Mouse (Mus musculus) thymus, postnatal 0 days (tissue): ENCODE results near the gene Slc7a7. TPM values are rescaled to one million over a fixed set of nuclear protein-coding genes. Genes with fewer than 3 reads are reported as not detected.
"Not testable (repeated sequence)": the region's sequence is repeated elsewhere in the genome, so short reads cannot be mapped to it uniquely, and the experiment has no call there.

ENCODE experiments used
- DNase-seq: peaks from one replicate; pipeline ENCODE4 v3.0.0-alpha.2; 2015; ENCODE audit warnings: low spot score
- polyA plus RNA-seq: library from polyadenylated mRNA; unstranded; fragments of >200 nt; fragmentation: Nextera tagmentation; extraction: Ambion mirVana; gene quantifications from 2 replicates; pipeline ENCODE4 v1.2.1, GENCODE M21; 2015

Slc7a7 gene
- polyA plus RNA-seq, 1 experiment from 2014 or later: 6.5 TPM

DNA sequence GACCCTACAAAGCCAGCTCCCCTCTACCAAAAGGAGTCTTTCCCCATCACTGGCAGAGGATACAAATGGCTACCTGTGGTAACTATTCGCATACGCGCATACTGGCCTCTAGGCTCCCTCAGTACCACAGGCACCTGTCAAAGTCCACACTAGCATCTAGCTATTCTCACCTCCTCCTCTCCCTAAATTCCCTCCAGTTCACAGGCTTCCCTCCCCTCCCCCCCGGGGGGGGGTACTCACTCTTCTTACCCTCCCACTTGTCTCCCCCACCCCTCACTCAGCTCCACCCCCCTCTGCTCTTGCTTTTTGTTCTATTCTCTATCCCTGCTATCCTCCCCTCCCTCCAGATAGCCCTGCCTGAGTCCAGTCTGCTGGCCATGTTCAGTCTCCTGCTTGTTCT lies 37.0 kb downstream of the Slc7a7 start:
- DNase-seq: no peak

DNA sequence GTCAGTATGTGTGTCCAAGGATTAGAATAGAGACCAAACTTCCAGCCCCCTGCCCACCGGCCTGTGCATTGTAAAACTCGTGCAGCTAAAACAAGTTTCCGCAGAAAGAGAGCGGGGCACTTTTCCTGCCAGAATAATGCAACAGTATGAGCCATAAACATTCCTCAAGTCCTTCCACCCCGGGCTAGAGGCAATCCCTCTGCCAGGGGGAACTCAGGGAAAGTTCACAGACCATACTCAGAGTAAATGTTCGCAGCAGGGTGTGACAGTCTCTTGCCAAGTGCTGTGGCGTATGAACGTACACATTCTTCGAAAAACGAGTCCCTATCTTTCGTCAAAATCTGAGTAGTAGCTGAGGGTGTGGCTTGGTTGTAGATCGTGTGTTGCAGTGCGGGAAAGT lies 38.0 kb downstream of the Slc7a7 start:
- no peak for DNase-seq

DNA sequence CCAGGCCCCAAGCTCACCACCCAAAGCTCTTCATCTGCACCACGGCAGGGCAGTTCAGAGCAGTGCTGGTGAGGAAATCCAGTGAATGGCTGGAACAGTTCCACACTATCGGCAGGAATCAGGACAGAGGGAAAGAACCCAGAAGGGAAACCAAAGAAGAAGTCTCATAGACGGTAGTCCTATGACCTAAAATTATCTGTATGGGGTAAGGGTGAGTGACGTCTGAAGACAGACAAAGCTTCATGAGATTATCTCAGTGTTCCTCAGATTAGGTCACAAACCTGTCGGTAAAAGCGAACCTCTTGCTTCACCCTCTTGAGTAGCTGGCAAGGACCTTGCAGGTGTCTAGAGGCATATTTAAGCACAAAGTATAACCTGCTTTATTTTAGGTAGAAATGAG lies 40.4 kb downstream of the Slc7a7 start:
- no peak for DNase-seq

DNA sequence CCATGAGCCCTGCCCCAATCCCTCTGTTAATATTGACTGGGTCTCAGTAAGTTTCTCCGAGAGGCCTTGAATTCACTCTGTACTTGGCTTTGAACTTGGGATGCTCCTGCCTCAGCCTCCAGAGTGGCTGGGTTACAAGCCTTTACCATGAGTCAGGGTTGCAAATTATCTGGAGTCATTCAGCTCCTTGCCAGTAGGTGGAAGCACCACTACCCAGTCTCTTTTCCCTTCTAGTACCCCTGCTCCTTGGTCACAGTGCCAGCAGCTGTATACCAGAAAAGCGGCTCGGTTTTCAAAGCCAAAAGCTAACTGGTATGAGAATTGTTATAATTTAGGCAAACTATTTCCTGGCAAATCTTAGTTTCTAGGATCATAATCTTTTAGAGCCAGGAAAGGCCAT lies 41.7 kb downstream of the Slc7a7 start:
- peak; percentile 48 for DNase-seq

DNA sequence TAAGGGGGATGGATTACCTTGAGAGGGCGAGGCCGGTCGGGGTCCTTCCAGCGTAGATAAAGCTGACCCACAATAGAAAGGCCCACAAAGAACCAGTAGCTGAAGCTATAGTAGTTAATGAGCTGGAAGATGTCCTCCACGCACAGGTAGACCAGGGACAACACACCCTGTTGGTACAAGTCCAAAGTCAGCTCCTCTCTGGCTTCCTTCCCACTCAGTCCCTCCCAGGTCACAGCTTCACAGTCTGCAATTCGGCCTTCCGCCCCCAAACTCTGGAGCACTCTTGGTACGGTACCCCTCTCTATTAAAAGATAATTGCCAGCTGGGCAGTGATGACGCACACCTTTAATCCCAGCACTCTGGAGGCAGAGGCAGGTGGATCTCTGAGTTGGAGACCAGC lies 44.7 kb downstream of the Slc7a7 start:
- no peak for DNase-seq

- DNase-seq: no peak
Measured at GRCm38 (mm10) chr14:54371460-54371859, 46.1 kb downstream of the Slc7a7 start.

DNA sequence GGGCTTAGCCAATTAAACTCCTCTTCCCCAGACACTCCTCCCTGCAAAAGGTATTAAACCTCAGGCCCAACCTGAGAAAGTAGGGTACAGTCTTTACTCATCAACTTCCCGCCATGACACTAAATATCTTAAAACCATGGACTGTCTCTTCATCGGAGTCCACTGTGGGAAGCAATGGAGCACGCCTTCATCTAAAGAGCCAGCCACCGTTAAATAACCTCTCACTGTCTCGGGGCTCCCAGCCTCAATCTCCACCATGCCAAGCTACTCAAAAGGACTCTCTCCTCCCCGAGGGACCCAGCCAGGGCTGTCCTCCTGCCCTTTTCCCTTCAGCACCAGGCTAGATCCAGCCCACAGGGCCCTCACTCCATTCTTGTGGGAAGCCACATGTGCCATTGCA lies 47.0 kb downstream of the Slc7a7 start:
- no peak for DNase-seq

GRCm38 (mm10) chr14:54369372-54369771 lies 48.2 kb downstream of the Slc7a7 start:
- DNase-seq: no peak

GRCm38 (mm10) chr14:54367429-54368060 lies 50.0 kb downstream of the Slc7a7 start:
- no peak for DNase-seq

GRCm38 (mm10) chr14:54366581-54366980 lies 51.0 kb downstream of the Slc7a7 start:
- DNase-seq: no peak

- DNase-seq: no peak
Measured at GRCm38 (mm10) chr14:54365026-54365645, 52.4 kb downstream of the Slc7a7 start.

- DNase-seq: no peak
Measured at GRCm38 (mm10) chr14:54363156-54363555, 54.4 kb downstream of the Slc7a7 start.

DNA sequence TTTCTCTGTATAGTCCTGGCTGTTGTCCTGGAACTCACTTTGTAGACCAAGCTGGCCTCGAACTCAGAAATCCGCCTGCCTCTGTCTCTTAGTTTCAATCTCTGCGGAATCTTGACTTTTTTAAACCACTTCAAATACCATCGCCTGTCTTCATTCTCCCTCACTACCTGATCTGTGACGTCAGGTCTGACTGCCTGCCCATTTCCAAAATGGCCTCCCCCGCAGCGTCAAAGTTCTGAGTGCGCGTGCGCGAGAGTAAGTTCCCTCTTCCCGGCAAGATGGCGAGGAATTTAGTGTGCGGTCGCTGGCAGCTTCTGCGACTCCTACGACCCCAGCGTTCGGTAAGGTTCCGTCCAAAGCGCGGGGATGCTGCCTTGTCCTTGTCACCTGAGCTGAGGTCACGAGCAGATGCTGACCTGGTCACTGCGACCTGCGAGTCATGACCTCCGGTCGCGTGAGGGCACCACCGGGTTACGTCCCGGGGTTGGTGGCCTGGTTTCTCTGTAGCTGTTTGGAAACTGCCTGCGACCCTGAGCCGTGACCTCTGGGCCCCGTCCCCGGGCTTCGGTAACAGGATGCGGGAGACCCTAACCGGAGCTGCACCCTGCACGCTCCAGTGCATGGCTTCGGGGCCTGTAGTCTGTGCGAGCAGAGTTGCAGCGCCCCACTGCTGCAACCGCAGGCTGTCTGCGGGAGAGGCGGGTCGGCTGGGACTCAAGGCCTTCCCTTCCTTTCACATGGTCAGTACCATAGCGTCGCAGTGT lies 56.8 kb downstream of the Slc7a7 start, which contains the start of gene Oxa1l:
Gene Oxa1l, plus strand, starts transcription at position 258 of the 764 bp plus-strand sequence.
- DNase-seq: peak; percentile 96

DNA sequence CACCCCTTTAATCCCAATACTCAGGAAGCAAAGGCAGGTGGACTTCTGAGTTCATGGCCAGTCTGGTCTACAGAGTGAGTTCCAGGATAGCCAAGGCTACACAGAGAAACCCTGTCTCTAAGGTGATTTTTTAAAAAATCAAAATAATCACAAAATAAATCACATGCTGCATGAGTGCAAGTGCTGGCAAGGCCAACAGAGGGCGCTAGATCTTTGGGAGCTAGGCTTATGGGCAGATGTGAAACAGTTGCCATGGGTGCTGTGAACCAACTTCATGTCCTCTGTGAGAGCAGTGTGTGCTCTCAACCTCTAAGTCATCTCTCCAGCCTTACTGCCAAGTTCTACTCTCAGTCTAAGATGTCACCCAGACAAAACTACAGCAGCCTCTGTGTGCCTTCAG lies 63.2 kb downstream of the Slc7a7 start:
- DNase-seq: no peak

DNA sequence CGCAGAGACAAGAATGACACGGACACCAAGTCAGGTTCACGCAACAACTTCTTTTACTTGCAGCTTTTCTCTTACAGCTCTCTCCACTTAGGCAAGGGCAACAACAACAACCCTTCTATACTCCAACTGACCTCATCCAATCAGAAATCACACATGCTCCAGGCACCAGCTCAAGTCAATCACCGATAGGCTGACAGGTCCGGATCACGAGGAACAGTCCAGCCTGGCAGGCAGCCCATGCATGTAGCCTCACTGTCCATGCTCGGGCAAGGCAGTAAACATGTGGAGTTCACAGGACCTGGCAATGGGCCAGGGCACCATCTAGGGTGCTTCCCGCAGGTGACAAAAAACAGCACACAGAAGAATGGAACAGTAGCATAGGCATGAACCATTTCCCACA lies 65.3 kb downstream of the Slc7a7 start:
- no peak for DNase-seq

- peak; percentile 36 for DNase-seq
Measured at GRCm38 (mm10) chr14:54350773-54351541, 66.6 kb downstream of the Slc7a7 start.

- not testable (repeated sequence) for DNase-seq
Measured at GRCm38 (mm10) chr14:54341807-54342206, 75.8 kb downstream of the Slc7a7 start.

GRCm38 (mm10) chr14:54340836-54341235 lies 76.7 kb downstream of the Slc7a7 start:
- DNase-seq: no peak

DNA sequence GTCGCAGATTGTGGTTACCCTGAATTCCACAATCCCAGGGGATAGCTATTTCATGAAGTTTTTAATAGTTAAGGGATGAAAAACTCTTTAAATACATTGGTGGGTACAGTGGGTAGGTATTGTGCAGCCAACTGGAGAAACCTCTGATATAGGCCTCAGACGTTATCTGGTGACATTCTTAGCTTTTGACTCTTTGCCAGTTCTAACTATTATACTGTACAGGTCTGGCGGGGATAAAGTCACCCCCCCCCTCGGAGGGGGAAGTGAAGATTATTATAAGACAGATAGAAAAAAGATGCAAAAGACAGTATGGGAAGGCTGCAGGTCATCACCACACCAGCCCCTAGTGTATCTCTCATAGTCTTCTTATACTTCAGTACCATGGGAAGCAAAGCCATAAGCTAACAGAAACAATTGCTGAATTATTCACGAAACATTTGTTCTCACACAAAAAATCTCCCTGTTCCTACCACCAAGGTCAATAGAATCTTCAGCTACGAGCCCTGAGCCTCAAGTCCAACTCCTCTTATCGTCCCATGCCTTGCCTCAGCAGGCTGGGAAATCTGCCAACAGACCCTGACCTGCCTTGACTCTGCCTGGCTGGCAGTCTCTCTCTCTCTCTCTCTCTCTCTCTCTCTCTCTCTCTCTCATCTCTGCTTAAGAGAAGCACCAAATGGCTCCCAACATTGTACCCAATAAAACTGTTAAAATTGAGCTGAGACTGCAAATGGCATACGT lies 84.0 kb downstream of the Slc7a7 start:
- no peak for DNase-seq

- DNase-seq: no peak
Measured at GRCm38 (mm10) chr14:54332176-54333074, 85.2 kb downstream of the Slc7a7 start.
